Mouse (Mus musculus) MEL (cell line): ENCODE measurements around the gene Map1b. TPM values are rescaled to one million over a fixed set of nuclear protein-coding genes. Genes with fewer than 3 reads are reported as not detected.

Experiments used
- DNase-seq: peaks from one replicate; pipeline ENCODE4 v3.0.0; 2011; ENCODE audit warnings: low read depth, low spot score
- H3K27ac ChIP-seq: 2 replicates; pipeline ENCODE4 v1.5.1; 2012; ENCODE audit warnings: low read depth, mild to moderate bottlenecking, control low read depth, low read length, moderate library complexity; ENCODE audit not compliant: control insufficient read depth
- H3K27me3 ChIP-seq, 2 experiments: fragments of 150-350 bp in 1 of 2; sonication (generic) in 1 of 2; 2 replicates each; pipeline ENCODE4 v1.6.1; 2012; ENCODE audit warnings: low read length in 2 of 2, mild to moderate bottlenecking in 2 of 2, improper control_type of control experiment in 1 of 2, moderate library complexity in 1 of 2; ENCODE audit not compliant: insufficient read depth in 2 of 2, control insufficient read depth in 1 of 2
- H3K36me3 ChIP-seq, 2 experiments: 2 replicates each; pipeline ENCODE4 v1.6.1; 2012 to 2014; ENCODE audit warnings: low read length in 2 of 2, improper control_type of control experiment in 1 of 2, inconsistent platforms in 1 of 2, mild to moderate bottlenecking in 1 of 2; ENCODE audit not compliant: insufficient read depth in 2 of 2, control insufficient read depth in 1 of 2
- H3K4me1 ChIP-seq, 2 experiments: fragments of 150-350 bp in 1 of 2; sonication (generic) in 1 of 2; 2 replicates each; pipeline ENCODE4 v1.6.1; 2012; ENCODE audit warnings: low read length in 2 of 2, improper control_type of control experiment in 1 of 2, mild to moderate bottlenecking in 1 of 2; ENCODE audit not compliant: insufficient read depth in 2 of 2, control insufficient read depth in 1 of 2
- H3K4me3 ChIP-seq, 2 experiments: fragments of 150-350 bp in 1 of 2; sonication (generic) in 1 of 2; 2 replicates each; pipeline ENCODE4 v1.5.1; 2012; ENCODE audit warnings: low read depth in 2 of 2, low read length in 2 of 2, mild to moderate bottlenecking in 2 of 2, moderate library complexity in 2 of 2, control low read depth in 1 of 2, improper control_type of control experiment in 1 of 2; ENCODE audit not compliant: control insufficient read depth in 1 of 2, insufficient read depth in 1 of 2
- H3K79me2 ChIP-seq: 2 replicates; pipeline ENCODE4 v1.6.1; 2012; ENCODE audit warnings: mild to moderate bottlenecking, low read length, moderate library complexity; ENCODE audit not compliant: control insufficient read depth, poor library complexity, insufficient read depth
- H3K9ac ChIP-seq: 2 replicates; pipeline ENCODE4 v1.6.1; 2012; ENCODE audit warnings: low read depth, mild to moderate bottlenecking, control low read depth, low read length, moderate library complexity; ENCODE audit not compliant: control insufficient read depth, poor library complexity, severe bottlenecking
- H3K9me3 ChIP-seq: fragments of 150-350 bp; sonication (generic); replicated peaks from 2 replicates; pipeline ENCODE4 v1.6.1; 2012; ENCODE audit warnings: mild to moderate bottlenecking, low read length, improper control_type of control experiment, moderate library complexity; ENCODE audit not compliant: insufficient read depth
- BHLHE40 ChIP-seq: IDR thresholded peaks from 2 replicates; pipeline ENCODE4 v1.6.1; 2012; ENCODE audit warnings: low read depth, mild to moderate bottlenecking, inconsistent platforms, low read length, improper control_type of control experiment, borderline replicate concordance
- CHD2 ChIP-seq: IDR thresholded peaks from 2 replicates; pipeline ENCODE4 v1.6.1; 2011; ENCODE audit warnings: low read length, improper control_type of control experiment
- EP300 ChIP-seq, 2 experiments: IDR thresholded peaks; 2 replicates each; pipeline ENCODE4 v1.6.1; 2011; ENCODE audit warnings: improper control_type of control experiment in 2 of 2, low read length in 2 of 2, low read depth in 1 of 2, mild to moderate bottlenecking in 1 of 2
- GABPA ChIP-seq: IDR thresholded peaks from 2 replicates; pipeline ENCODE4 v1.6.1; 2012; ENCODE audit warnings: low read depth, mild to moderate bottlenecking, inconsistent platforms, low read length, improper control_type of control experiment, moderate library complexity
- JUND ChIP-seq: IDR thresholded peaks from 2 replicates; pipeline ENCODE4 v1.6.1; 2011; ENCODE audit warnings: low read depth, mild to moderate bottlenecking, improper control_type of control experiment, low read length
- MAX ChIP-seq: IDR thresholded peaks from 2 replicates; pipeline ENCODE4 v1.6.1; 2011; ENCODE audit warnings: low read length, improper control_type of control experiment
- MEF2A ChIP-seq: IDR thresholded peaks from 2 replicates; pipeline ENCODE4 v1.6.1; 2014; ENCODE audit warnings: low read depth, mild to moderate bottlenecking, inconsistent platforms, low read length, improper control_type of control experiment; ENCODE audit not compliant: poor library complexity, insufficient replicate concordance, severe bottlenecking; ENCODE audit errors: extremely low read depth
- MYB ChIP-seq: IDR thresholded peaks from 2 replicates; pipeline ENCODE4 v1.6.1; 2011; ENCODE audit warnings: mild to moderate bottlenecking, low read depth, low read length, improper control_type of control experiment
- MYC ChIP-seq: IDR thresholded peaks from 2 replicates; pipeline ENCODE4 v1.6.1; 2011; ENCODE audit warnings: low read depth, mild to moderate bottlenecking, low read length, improper control_type of control experiment, moderate library complexity
- POLR2AphosphoS2 ChIP-seq: IDR thresholded peaks from 2 replicates; pipeline ENCODE4 v1.6.1; 2011; ENCODE audit warnings: low read length, improper control_type of control experiment
- POLR2AphosphoS5 ChIP-seq: IDR thresholded peaks from 2 replicates; pipeline ENCODE4 v1.6.1; 2012; ENCODE audit warnings: low read depth, borderline replicate concordance, mild to moderate bottlenecking, inconsistent platforms, low read length, moderate library complexity, mixed read lengths
- RAD21 ChIP-seq: IDR thresholded peaks from 2 replicates; pipeline ENCODE4 v1.6.1; 2011; ENCODE audit warnings: mild to moderate bottlenecking, low read depth, low read length, improper control_type of control experiment
- RCOR1 ChIP-seq: IDR thresholded peaks from 2 replicates; pipeline ENCODE4 v1.6.1; 2012; ENCODE audit warnings: low read depth, mild to moderate bottlenecking, inconsistent platforms, low read length, improper control_type of control experiment
- SMC3 ChIP-seq: IDR thresholded peaks from 2 replicates; pipeline ENCODE4 v1.6.1; 2011; ENCODE audit warnings: low read depth, low read length, improper control_type of control experiment
- TAL1 ChIP-seq: IDR thresholded peaks from 2 replicates; pipeline ENCODE4 v1.6.1; 2012; ENCODE audit warnings: mild to moderate bottlenecking, inconsistent platforms, low read length, moderate library complexity, mixed read lengths
- TBP ChIP-seq: IDR thresholded peaks from 2 replicates; pipeline ENCODE4 v1.8.0; 2011; ENCODE audit warnings: low read depth, low read length, improper control_type of control experiment
- TCF12 ChIP-seq: IDR thresholded peaks from 2 replicates; pipeline ENCODE4 v1.6.1; 2014; ENCODE audit warnings: low read depth, mild to moderate bottlenecking, inconsistent platforms, low read length, improper control_type of control experiment, moderate library complexity
- ZC3H11A ChIP-seq: IDR thresholded peaks from 2 replicates; pipeline ENCODE4 v1.6.1; 2012; ENCODE audit warnings: low read depth, mild to moderate bottlenecking, inconsistent platforms, low read length, improper control_type of control experiment
- ZKSCAN1 ChIP-seq: IDR thresholded peaks from 2 replicates; pipeline ENCODE4 v1.6.1; 2012; ENCODE audit warnings: low read depth, mild to moderate bottlenecking, inconsistent platforms, low read length, improper control_type of control experiment, moderate library complexity
- ZMIZ1 ChIP-seq: IDR thresholded peaks from 2 replicates; pipeline ENCODE4 v1.6.1; 2012; ENCODE audit warnings: low read depth, mild to moderate bottlenecking, inconsistent platforms, low read length, improper control_type of control experiment, moderate library complexity
- ZNF384 ChIP-seq: IDR thresholded peaks from 2 replicates; pipeline ENCODE4 v1.6.1; 2012; ENCODE audit warnings: low read depth, mild to moderate bottlenecking, inconsistent platforms, low read length, improper control_type of control experiment
- polyA plus RNA-seq, 2 experiments: library from polyadenylated mRNA; stranded (reverse) in 1 of 2; unstranded in 1 of 2; fragments of >175 nt in 1 of 2; fragments of >200 nt in 1 of 2; gene quantifications; 2 replicates each; pipeline versions ENCODE4 v1.2.1 to v1.2.4; 2012; ENCODE audit warnings: low replicate concordance in 2 of 2, low read depth in 1 of 2; ENCODE audit not compliant: insufficient read length in 2 of 2, insufficient read depth in 1 of 2, missing spikeins in 1 of 2
- total RNA-seq: library from RNA; depleted of rRNA; stranded (reverse); fragments of 300-350 nt; gene quantifications from 2 replicates; pipeline ENCODE4 v1.2.3, GENCODE M21; 2012

Map1b gene
- total and polyA plus RNA-seq, 3 experiments = not detected

DNA sequence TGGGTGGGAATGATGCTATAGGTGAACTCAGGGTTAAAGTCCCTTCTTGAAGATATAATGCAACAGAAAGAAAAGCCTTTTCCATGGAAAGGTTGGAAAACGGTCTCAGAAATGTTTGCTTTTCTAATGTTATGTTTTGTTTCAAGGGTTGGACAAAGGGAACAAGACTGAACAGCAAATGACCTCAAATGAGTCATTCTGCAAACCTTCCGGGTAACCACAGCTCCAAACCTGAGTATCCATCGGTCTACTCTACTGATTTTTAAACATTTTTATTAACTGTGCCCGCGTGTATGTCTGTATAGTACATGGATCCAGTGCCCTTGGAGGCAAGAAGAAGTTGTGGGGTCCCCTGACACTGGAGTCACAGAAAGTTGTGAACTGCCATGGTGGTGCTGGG is 77.0 kb downstream of the Map1b start:
- no peak overlapping the region for H3K9ac ChIP-seq
- H3K4me3 ChIP-seq = no peak overlapping the region
- no peaks in the 10 kb centered on the region for H3K4me1 ChIP-seq
- H3K79me2 ChIP-seq = no peaks in the 10 kb centered on the region
- no peaks in the 10 kb centered on the region for H3K27me3 ChIP-seq
- TF ChIP-seq ZNF384 = no peak
- no peak for TF ChIP-seq ZKSCAN1
- TF ChIP-seq MEF2A = no peak
- TF ChIP-seq TAL1 = no peak
- TF ChIP-seq TBP = no peak
- TF ChIP-seq SMC3 = no peak
- no peak for TF ChIP-seq POLR2AphosphoS5
- TF ChIP-seq MYC = no peak
- no peak for TF ChIP-seq ZC3H11A
- no peak for TF ChIP-seq GABPA
- no peak for TF ChIP-seq EP300 (IDR thresholded peaks at IDR 0.05; ENCODE audit: low read depth in 1 of 2, low read length in 2 of 2)
- no peak for TF ChIP-seq POLR2AphosphoS2
- no peak for TF ChIP-seq JUND
- TF ChIP-seq RAD21 = no peak
- TF ChIP-seq RCOR1 = no peak
- no peak for DNase-seq
- H3K36me3 ChIP-seq = no peaks in the 10 kb centered on the region
- H3K9me3 ChIP-seq = no peaks in the 10 kb centered on the region
- H3K27ac ChIP-seq = no peak overlapping the region

DNA sequence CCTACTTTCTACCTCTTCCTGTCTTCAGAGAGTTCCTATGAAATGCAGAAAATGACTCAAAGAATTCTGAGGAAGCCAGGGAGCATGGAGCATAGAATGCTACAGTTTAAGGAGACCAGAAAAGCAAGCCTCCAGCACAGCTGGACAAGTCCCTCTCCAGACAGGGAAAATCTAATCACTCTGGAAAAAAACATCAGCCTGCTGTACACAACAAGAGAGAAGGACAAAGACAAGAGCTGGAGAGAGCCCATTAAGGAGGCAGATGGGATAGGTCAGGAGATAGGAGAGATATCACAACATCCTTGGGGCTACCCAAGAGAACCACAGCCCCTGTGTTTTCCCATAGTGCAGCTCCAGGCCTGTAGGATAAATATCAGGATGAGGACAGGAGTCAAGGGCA is 79.3 kb downstream of the Map1b start:
- DNase-seq = no peak
- no peak overlapping the region for H3K27ac ChIP-seq
- no peaks in the 10 kb centered on the region for H3K27me3 ChIP-seq
- TF ChIP-seq RCOR1 (no peak), RAD21 (no peak), TCF12 (no peak), POLR2AphosphoS2 (no peak), MYB (no peak), CHD2 (no peak), ZMIZ1 (no peak), BHLHE40 (no peak), MAX (no peak), JUND (no peak)
- TF ChIP-seq, all 39 proteins: peak for 0
- Histone ChIP-seq H3K36me3 (no peaks in the 10 kb centered on the region), H3K79me2 (no peaks in the 10 kb centered on the region), H3K9me3 (no peaks in the 10 kb centered on the region), H3K9ac (no peak overlapping the region), H3K4me1 (no peaks in the 10 kb centered on the region), H3K4me3 (no peak overlapping the region)
